Mouse (Mus musculus) midbrain, embryonic 15.5 days (tissue): Measurements from ENCODE around the gene Gm49337. TPM values are rescaled to one million over a fixed set of nuclear protein-coding genes. Genes with fewer than 3 reads are reported as not detected.

Source experiments
- ATAC-seq: fragments of 200-750 bp; cut with Nextera tagmentation; replicated peaks from 2 replicates; pipeline ENCODE4 v1.8.0; 2017; ENCODE audit warnings: moderate TSS enrichment
- H3K27ac ChIP-seq: fragments of 300-500 bp; sonication (generic); 2 replicates; pipeline ENCODE4 v1.5.1; 2015; ENCODE audit warnings: mild to moderate bottlenecking, inconsistent platforms
- H3K27me3 ChIP-seq: fragments of 300-500 bp; sonication (generic); replicated peaks from 2 replicates; pipeline ENCODE4 v1.6.1; 2015; ENCODE audit warnings: inconsistent platforms
- H3K36me3 ChIP-seq: fragments of 300-500 bp; sonication (generic); replicated peaks from 2 replicates; pipeline ENCODE4 v1.6.1; 2015; ENCODE audit warnings: inconsistent platforms
- H3K4me1 ChIP-seq: fragments of 300-500 bp; sonication (generic); 2 replicates; pipeline ENCODE4 v1.6.1; 2015; ENCODE audit warnings: inconsistent platforms
- H3K4me2 ChIP-seq: fragments of 300-500 bp; sonication (generic); 2 replicates; pipeline ENCODE4 v1.6.1; 2015; ENCODE audit warnings: inconsistent platforms, mild to moderate bottlenecking, moderate library complexity
- H3K4me3 ChIP-seq: fragments of 300-500 bp; sonication (generic); 2 replicates; pipeline ENCODE4 v1.5.1; 2015; ENCODE audit warnings: mild to moderate bottlenecking, inconsistent platforms
- H3K9ac ChIP-seq: fragments of 300-500 bp; sonication (generic); 2 replicates; pipeline ENCODE4 v1.6.1; 2015; ENCODE audit warnings: mild to moderate bottlenecking, inconsistent platforms
- H3K9me3 ChIP-seq: fragments of 300-500 bp; sonication (generic); 2 replicates; pipeline ENCODE4 v1.6.1; 2016; ENCODE audit warnings: inconsistent platforms
- WGBS: fragments of 180-500 bp; shearing (Covaris S2); methylation state at CpG from one replicate; pipeline ENCODE4 v1.1.7; 2015; ENCODE audit warnings: mixed read lengths; 5-methylcytosine and 5-hydroxymethylcytosine counted together
- polyA plus RNA-seq: library from polyadenylated mRNA; unstranded; fragments of >200 nt; fragmentation: Nextera tagmentation; extraction: Ambion mirVana; gene quantifications from 2 replicates; pipeline ENCODE4 v1.2.1, GENCODE M21; 2015

Gm49337 gene
- polyA plus RNA-seq, 1 experiment from 2014 or later, result not detected

DNA sequence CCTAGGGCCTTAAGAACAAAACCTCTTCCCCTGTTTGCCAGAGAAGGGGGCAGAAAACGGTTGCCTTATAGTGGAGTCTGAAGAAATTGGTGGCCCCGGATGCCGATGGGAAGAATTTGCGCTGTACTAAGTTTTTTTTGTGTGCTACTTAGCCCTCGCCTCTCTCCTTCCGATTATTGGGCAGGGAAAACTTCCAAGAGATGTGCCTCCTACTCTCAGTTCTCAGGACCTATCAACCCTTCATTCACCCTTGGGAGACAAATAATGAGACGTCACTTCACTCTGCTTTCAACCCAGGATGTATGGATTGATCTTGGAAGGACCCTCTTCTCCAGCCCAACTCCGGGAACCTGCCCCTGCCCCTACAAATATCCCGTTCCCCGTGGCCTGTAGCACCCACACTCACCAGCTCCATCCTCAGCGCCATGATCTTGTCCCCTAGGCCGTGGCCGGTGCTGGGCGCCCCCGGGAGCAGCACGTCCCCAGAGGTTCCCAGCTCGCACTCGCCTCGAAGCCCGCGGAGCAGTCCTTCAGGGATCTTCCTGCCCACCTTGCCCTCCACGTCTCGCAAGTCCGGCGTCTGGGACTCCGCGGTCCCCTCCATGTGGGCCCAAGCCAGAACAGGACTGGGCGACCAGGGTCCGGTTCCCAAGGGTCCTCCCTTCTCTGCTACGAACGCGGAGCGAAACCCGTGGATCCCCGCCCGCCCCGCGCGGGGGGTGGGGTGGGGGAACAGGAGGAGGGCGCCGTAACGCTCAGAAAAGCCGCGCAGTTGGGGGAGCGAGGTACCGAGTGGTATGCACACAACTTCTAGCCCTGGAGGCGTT lies 29.1 kb upstream of the Gm49337 start:
- Histone ChIP-seq H3K4me1 (peaks cover 19% of the 10 kb centered on the region), H3K9ac (peak overlapping the region; percentile 63), H3K4me3 (peak overlapping the region; percentile 61), H3K9me3 (no peaks in the 10 kb centered on the region), H3K4me2 (peak overlapping the region; percentile 93), H3K27me3 (no peaks in the 10 kb centered on the region; the same call in 1 of the 2 replicates), H3K27ac (no peak overlapping the region), H3K36me3 (no peaks in the 10 kb centered on the region)
- ATAC-seq, result peak; percentile 73
- WGBS, result under 1% methylated on average over 42 of the region's 47 CpGs

DNA sequence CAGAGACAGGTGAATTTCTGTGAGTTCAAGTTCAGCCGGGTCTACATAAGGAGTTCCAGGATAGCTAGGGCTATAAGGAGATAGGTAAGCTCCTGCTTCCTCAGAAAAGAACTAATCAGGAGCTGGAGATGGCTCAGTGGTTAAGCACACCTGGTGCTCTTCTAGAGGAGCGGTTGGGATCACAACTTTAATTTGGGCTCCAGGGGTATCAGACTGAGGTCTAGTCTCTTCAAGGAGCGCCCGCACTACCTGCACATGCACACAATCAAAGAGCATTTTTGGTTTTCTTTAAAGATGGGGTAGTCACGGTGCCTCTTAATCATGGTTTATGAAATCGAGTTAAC lies 23.4 kb upstream of the Gm49337 start:
- Histone ChIP-seq H3K36me3 (peaks cover 18% of the 10 kb centered on the region; the same call in 1 of the 2 replicates), H3K4me2 (peak overlapping the region; percentile 55), H3K9me3 (no peaks in the 10 kb centered on the region), H3K4me3 (peak overlapping the region; percentile 75), H3K27me3 (no peaks in the 10 kb centered on the region; the same call in 1 of the 2 replicates), H3K27ac (peak overlapping the region; percentile 87), H3K9ac (peak overlapping the region; percentile 90), H3K4me1 (peaks cover 17% of the 10 kb centered on the region)
- ATAC-seq, result peak; percentile 41
- WGBS, result 20% methylated on average over 6 of the region's 6 CpGs

DNA sequence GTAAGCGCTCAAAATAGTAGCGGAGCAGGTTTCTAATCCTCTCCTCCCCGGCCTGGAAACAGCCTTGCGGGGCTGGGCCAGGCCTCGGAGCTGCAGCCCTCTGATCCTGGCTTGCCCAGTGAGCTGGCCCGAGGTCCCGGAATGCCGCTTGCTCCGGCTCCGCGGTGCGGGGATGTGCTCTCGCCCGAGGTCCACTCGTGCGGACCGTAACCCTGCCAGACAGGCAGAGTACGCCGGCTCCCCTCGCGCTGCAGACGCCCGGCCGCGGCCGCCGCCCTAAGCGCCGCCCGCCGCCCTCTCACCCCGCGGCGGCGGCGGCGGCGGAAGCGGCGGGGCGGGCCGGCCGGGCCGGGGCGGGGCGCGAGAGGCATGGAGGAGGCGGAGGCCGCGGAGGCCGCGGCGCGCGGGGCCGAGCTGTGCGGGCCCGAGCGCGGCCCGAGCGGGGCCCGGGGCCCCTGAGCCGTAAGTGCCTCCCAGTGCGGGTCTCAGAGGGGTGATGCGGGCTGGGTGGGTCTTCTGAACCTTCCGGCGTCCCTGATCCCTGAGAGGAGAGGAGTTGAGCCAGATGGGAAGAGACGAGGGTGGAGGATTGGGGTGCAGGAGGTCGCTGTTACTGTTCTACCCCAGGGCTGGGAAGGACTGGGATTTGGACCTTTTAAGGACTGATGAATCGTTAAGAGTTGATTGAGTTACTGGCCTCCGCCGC lies 22.9 kb upstream of the Gm49337 start:
- peak; percentile 94 for ATAC-seq
- Histone ChIP-seq H3K4me3 (peak overlapping the region; percentile 75), H3K9me3 (no peaks in the 10 kb centered on the region), H3K9ac (peak overlapping the region; percentile 90), H3K27me3 (no peaks in the 10 kb centered on the region), H3K27ac (peak overlapping the region; percentile 87), H3K36me3 (peaks cover 24% of the 10 kb centered on the region; the same call in 1 of the 2 replicates), H3K4me2 (peak overlapping the region; percentile 55), H3K4me1 (peaks cover 14% of the 10 kb centered on the region)
- WGBS, result under 1% methylated on average over 71 of the region's 73 CpGs

DNA sequence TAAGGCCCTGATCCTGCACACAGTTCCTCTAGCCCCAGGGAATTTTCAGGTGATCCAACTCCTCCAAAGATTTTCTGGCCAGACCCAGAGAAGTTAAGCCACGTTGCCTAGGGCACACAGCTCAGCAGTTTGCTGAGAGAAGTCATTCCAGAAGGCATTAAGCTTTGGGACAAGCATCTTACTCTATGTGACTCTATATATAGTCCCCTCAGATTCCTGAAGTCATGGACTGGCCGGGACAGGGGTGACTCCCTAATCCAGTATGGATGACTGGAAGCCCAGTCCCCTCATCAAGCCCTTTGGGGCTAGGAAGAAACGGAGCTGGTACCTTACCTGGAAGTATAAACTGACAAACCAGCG lies 22.3 kb upstream of the Gm49337 start:
- Histone ChIP-seq H3K4me1 (peaks cover 14% of the 10 kb centered on the region), H3K9me3 (no peaks in the 10 kb centered on the region), H3K4me3 (peak overlapping the region; percentile 75), H3K9ac (peak overlapping the region; percentile 90), H3K4me2 (peak overlapping the region; percentile 55), H3K36me3 (peaks cover 29% of the 10 kb centered on the region), H3K27ac (peak overlapping the region; percentile 87; the same call in 1 of the 2 replicates), H3K27me3 (no peaks in the 10 kb centered on the region)
- 17% methylated on average over 4 of the region's 4 CpGs for WGBS
- ATAC-seq, result peak; percentile 35

DNA sequence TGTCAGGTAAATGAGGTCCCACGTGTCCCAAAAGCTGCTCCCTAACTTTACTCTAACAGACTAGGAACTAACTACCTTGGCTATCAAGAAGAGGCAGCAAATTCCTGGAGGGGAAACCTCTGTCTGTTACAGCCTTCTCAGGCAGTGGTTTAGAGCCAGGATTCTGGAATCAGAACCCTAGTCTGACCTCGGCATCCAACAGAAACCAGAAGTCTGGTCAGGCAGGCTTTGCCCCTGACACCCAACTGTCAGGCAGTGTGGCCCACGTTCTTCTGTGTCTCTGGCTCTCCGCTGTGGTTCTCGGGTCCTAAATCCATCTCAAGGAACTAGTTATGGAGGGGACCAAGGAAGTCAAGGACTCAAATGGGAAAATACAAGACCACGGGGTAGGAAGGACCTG lies 21.9 kb upstream of the Gm49337 start, which contains the start of gene Lurap1:
Gene Lurap1, minus strand, starts transcription at position 101 of the 400 bp plus-strand sequence.
- no peaks in the 10 kb centered on the region for H3K27me3 ChIP-seq
- peaks cover 14% of the 10 kb centered on the region for H3K4me1 ChIP-seq
- H3K4me3 ChIP-seq, result peak within 1 kb of the TSS; percentile 75
- H3K27ac ChIP-seq, result peak within 1 kb of the TSS; percentile 87
- no peaks in the 10 kb centered on the region for H3K9me3 ChIP-seq
- no peak for ATAC-seq
- 75% methylated on average over 6 of the region's 6 CpGs for WGBS
- H3K4me2 ChIP-seq, result peak within 1 kb of the TSS; percentile 55
- peaks cover 33% of the 10 kb centered on the region for H3K36me3 ChIP-seq
- peak within 1 kb of the TSS; percentile 90 for H3K9ac ChIP-seq

DNA sequence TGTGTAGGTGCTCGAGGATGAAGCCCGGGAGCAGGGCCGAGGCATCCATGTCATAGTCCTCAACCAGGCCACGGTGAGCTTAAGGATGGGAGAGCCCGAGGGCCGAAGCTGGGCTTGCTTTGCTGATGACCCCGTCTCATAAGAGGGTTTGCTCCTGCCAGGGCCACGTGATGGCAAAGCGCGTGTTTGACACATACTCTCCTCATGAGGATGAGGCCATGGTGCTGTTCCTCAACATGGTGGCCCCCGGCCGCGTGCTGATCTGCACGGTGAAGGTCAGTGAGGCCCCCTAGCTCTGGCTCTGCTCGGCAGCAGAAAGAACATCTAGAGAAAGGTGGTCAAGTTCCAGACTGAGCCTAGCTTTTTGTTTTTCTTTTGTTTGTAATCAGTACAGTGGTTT lies 20.5 kb upstream of the Gm49337 start:
- no peak for ATAC-seq
- H3K4me3 ChIP-seq, result no peak overlapping the region
- no peaks in the 10 kb centered on the region for H3K9me3 ChIP-seq
- no peaks in the 10 kb centered on the region for H3K27me3 ChIP-seq
- H3K36me3 ChIP-seq, result peaks cover 41% of the 10 kb centered on the region
- 96% methylated on average over 15 of the region's 15 CpGs for WGBS
- no peak overlapping the region for H3K27ac ChIP-seq
- H3K9ac ChIP-seq, result no peak overlapping the region
- no peak overlapping the region for H3K4me2 ChIP-seq
- H3K4me1 ChIP-seq, result peaks cover 14% of the 10 kb centered on the region

DNA sequence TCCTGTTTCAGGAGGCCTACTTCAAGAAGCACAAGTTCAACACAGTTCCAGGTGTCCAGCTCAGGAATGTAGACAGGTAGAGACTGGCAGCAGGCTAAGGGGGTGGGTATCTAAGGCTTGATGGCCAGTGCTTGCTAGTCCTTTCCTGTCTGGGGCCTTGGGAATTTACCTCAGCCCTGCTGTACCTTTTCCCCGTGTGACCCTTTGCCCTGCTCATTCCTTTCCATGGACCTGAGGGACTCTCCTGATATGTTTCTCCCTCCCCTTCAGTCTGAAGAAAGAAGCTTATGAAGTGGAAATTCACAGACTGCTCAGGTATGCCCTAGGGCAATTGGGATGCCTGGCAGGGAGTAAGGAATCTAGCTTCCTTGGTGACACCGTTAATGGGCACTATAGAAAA lies 15.3 kb upstream of the Gm49337 start:
- no peaks in the 10 kb centered on the region for H3K27me3 ChIP-seq
- H3K4me3 ChIP-seq, result no peak overlapping the region
- no peak overlapping the region for H3K9ac ChIP-seq
- no peak for ATAC-seq
- no peak overlapping the region for H3K4me2 ChIP-seq
- H3K9me3 ChIP-seq, result no peaks in the 10 kb centered on the region
- 96% methylated on average over 2 of the region's 2 CpGs for WGBS
- no peaks in the 10 kb centered on the region for H3K4me1 ChIP-seq
- no peak overlapping the region for H3K27ac ChIP-seq
- H3K36me3 ChIP-seq, result peaks cover 49% of the 10 kb centered on the region

DNA sequence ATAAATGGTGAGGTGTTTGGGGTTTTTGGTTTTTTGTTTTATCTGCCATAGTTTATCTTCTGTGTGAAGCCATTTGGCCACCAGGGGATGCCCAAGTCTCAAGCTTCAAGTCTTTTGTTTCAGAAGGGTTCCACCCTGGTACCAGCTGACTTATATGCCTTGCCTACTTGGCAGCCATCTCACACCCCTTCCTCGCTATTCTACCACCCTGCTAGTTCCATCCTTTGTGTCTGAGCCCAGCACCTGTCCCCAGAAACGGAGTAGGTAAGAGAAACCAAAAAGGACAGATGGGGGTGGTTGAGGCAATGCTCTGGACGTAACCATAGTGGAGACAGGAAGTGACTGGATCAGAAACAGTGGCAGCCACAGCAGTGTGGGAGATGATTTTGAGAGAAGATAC lies 13.3 kb upstream of the Gm49337 start:
- Histone ChIP-seq H3K36me3 (peaks cover 33% of the 10 kb centered on the region), H3K4me1 (no peaks in the 10 kb centered on the region), H3K4me3 (no peak overlapping the region), H3K4me2 (no peak overlapping the region), H3K27ac (0 out of 2 replicates have a peak overlapping the region, but pooled peaks have one; percentile 29), H3K27me3 (no peaks in the 10 kb centered on the region), H3K9me3 (no peaks in the 10 kb centered on the region), H3K9ac (no peak overlapping the region)
- 71% methylated on average over 3 of the region's 3 CpGs for WGBS
- ATAC-seq, result peak; percentile 61

DNA sequence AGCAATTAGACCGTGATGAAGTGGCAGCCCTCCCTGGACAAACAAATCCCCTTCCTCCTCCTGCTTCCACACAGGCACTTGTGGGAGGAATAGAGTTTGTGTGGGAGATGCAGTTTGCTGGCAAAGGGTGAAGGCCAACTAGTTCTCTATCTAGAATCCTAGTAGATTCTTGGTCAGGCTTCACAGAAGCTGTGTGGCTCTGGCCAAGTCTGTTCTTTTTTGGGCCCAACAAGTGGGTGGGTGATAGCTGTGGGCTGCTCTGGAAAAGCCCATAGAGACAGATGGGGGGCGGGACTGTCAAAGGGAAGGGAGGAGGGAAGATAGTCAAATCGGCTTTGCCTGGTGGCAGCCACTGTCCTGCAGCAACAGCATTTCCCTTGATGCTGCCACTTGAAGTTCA lies 12.4 kb upstream of the Gm49337 start:
- WGBS, result 93% methylated on average over 3 of the region's 3 CpGs
- Histone ChIP-seq H3K27ac (no peak overlapping the region), H3K4me3 (no peak overlapping the region), H3K4me2 (no peak overlapping the region), H3K36me3 (peaks cover 24% of the 10 kb centered on the region), H3K4me1 (no peaks in the 10 kb centered on the region), H3K9me3 (no peaks in the 10 kb centered on the region), H3K27me3 (no peaks in the 10 kb centered on the region), H3K9ac (no peak overlapping the region)
- ATAC-seq, result no peak

DNA sequence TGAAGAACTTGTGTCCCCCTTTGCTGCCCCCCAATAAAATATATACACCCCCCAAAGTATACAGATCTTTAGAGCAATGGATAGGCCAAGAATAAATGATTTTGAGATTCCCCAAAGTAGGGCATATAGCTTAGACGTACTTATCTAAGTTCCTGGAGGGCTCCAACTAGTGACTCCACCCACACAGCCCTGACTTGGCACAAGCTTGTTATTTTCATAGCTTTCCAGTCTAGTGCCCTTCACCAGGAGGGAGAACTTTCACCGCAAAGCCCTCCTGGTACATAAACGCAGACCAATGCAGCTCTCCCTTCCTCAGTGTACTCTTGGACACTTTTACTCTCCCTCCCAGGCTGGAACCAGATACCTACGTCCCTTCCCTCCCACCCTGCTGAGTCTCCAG lies 11.0 kb upstream of the Gm49337 start:
- Histone ChIP-seq H3K4me1 (no peaks in the 10 kb centered on the region), H3K27me3 (no peaks in the 10 kb centered on the region), H3K27ac (no peak overlapping the region), H3K9ac (no peak overlapping the region), H3K36me3 (peaks cover 12% of the 10 kb centered on the region; the same call in 1 of the 2 replicates), H3K9me3 (no peaks in the 10 kb centered on the region), H3K4me2 (no peak overlapping the region), H3K4me3 (no peak overlapping the region)
- WGBS, result 84% methylated on average over 4 of the region's 4 CpGs
- ATAC-seq, result no peak

DNA sequence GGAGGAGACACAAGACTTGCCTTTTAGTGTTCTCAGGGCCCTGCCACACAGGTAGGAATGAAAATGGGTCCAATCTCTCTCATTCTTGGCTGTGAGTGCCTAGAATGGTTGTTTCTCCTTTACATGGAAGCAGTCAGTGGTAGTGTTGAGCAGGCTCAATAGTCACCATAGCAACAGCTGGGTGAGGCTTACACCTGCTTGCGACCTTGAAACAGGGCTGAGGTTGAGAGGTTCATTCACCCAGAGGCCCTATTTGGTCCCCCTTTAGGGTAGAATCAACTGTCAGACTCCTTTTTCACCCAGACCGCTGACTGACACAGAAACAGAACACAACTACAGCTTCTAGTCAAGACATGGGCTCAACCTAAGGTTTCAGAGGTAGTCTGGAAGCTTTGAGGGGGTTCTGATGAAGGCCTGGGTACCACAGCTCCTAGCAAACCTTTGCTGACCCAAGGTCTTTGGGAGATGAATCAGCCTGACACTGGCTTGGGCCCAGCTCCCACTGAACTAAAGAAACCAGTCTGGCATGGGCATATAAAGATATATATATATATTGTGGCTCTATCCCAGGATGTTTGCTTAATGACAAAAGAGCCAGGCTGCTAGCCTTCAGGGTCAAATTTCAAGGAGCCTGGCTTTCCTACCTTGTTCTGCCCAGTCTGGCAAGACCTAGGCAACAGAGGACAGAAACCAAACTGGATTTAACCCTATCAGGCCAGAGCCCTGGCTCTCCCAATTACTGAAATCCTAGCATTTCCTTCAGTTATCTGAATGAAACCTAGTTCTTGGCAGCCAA lies 8.2 kb upstream of the Gm49337 start:
- H3K4me2 ChIP-seq, result no peak overlapping the region
- 0 out of 2 replicates have a peak, but pooled peaks cover 2% of the 10 kb centered on the region for H3K36me3 ChIP-seq
- H3K9me3 ChIP-seq, result no peaks in the 10 kb centered on the region
- H3K9ac ChIP-seq, result no peak overlapping the region
- no peak overlapping the region for H3K4me3 ChIP-seq
- no peaks in the 10 kb centered on the region for H3K4me1 ChIP-seq
- no peak for ATAC-seq
- H3K27ac ChIP-seq, result no peak overlapping the region
- WGBS, result 94% methylated on average over 2 of the region's 2 CpGs
- H3K27me3 ChIP-seq, result no peaks in the 10 kb centered on the region
